Mouse (Mus musculus): ENCODE data around the gene Guca1b.

Gene Guca1b

GRCm38 (mm10) chr17:47385145-47385544 lies at the start of gene Guca1b:
Gene Guca1b, plus strand, starts transcription at chr17:47385393.
- DNase-seq = no peak

GRCm38 (mm10) chr17:47343121-47343520 lies 42.1 kb upstream of the Guca1b start:
- no peak for DNase-seq

GRCm38 (mm10) chr17:47349721-47350319 lies 35.4 kb upstream of the Guca1b start:
- DNase-seq = no peak

- DNase-seq = peak; percentile 46 to 54
These were observed 25.2 kb upstream of the Guca1b start for GRCm38 (mm10) chr17:47359964-47360363.

GRCm38 (mm10) chr17:47361343-47361742 lies 23.9 kb upstream of the Guca1b start:
- no peak for DNase-seq

GRCm38 (mm10) chr17:47368401-47369086 lies 16.6 kb upstream of the Guca1b start, which contains the start of gene Mrps10:
Gene Mrps10, plus strand, starts transcription at chr17:47368887.
- DNase-seq = peak; percentile 87 to 88

- peak in 1 of 2 experiments; percentile 12 for DNase-seq
These were observed 16.1 kb upstream of the Guca1b start for GRCm38 (mm10) chr17:47369087-47369443.

GRCm38 (mm10) chr17:47371451-47371850 lies 13.7 kb upstream of the Guca1b start:
- peak in 1 of 2 experiments; percentile 73 for DNase-seq

- DNase-seq = no peak
These were observed 11.2 kb upstream of the Guca1b start for GRCm38 (mm10) chr17:47373991-47374390.

- no peak for DNase-seq
These were observed 8.4 kb upstream of the Guca1b start for GRCm38 (mm10) chr17:47376779-47377280.

GRCm38 (mm10) chr17:47378133-47378532 lies 7.1 kb upstream of the Guca1b start:
- no peak for DNase-seq

GRCm38 (mm10) chr17:47381917-47382316 lies 3.3 kb upstream of the Guca1b start:
- DNase-seq = no peak

GRCm38 (mm10) chr17:47383266-47383665 lies 1.9 kb upstream of the Guca1b start:
- DNase-seq = no peak

- no peak for DNase-seq
These were observed 1.1 kb upstream of the Guca1b start for GRCm38 (mm10) chr17:47384064-47384463.

- DNase-seq = peak; percentile 49 to 69
These were observed 1.5 kb downstream of the Guca1b start for GRCm38 (mm10) chr17:47386649-47387048.

GRCm38 (mm10) chr17:47394223-47394869 lies 9.2 kb downstream of the Guca1b start:
- DNase-seq = peak in 1 of 2 experiments; percentile 28

GRCm38 (mm10) chr17:47395376-47395913 lies 10.3 kb downstream of the Guca1b start:
- DNase-seq = peak; percentile 73 to 74

GRCm38 (mm10) chr17:47399091-47399490 lies 13.9 kb downstream of the Guca1b start:
- no peak for DNase-seq

- no peak for DNase-seq
These were observed 15.3 kb downstream of the Guca1b start, which contains the start of gene Guca1a for GRCm38 (mm10) chr17:47400451-47400850. Gene Guca1a, minus strand, starts transcription at chr17:47400584.

- no peak for DNase-seq
These were observed 22.7 kb downstream of the Guca1b start for GRCm38 (mm10) chr17:47407717-47408557.

GRCm38 (mm10) chr17:47408558-47408898 lies 23.3 kb downstream of the Guca1b start:
- peak; percentile 52 to 77 for DNase-seq
